Mouse (Mus musculus) T-helper 1 cell (primary cell): Measurements from ENCODE around the gene C530008M17Rik.
"Not testable (repeated sequence)": the region's sequence is repeated elsewhere in the genome, so short reads cannot be mapped to it uniquely, and the experiment has no call there.

Source experiments
- in situ Hi-C: fragments of 300-600 bp; cut with MboI, MseI; formaldehyde crosslinking; loops from one replicate; pipeline ENCODE4 v1.15.1; 2025; ENCODE audit warnings: high pct_unique_total_duplicates

Gene C530008M17Rik

GRCm38 (mm10) chr5:76887011-76887410 lies 230.7 kb downstream of the C530008M17Rik start:
- in situ Hi-C loops, result loop anchor here (10.0 kb wide), 1 partner anchor 328 kb away; the partner anchor contains the start of gene Spink2

- in situ Hi-C loops, result no loop called here
These were observed 236.3 kb downstream of the C530008M17Rik start for GRCm38 (mm10) chr5:76892608-76893007.

GRCm38 (mm10) chr5:76893084-76893483 lies 236.8 kb downstream of the C530008M17Rik start:
- in situ Hi-C loops, result no loop called here

GRCm38 (mm10) chr5:76902131-76902530 lies 245.8 kb downstream of the C530008M17Rik start:
- in situ Hi-C loops, result loop anchor here (10.0 kb wide), 1 partner anchor 53 kb away; the partner anchor contains the start of genes Paics and Ppat

GRCm38 (mm10) chr5:76904713-76905404 lies 248.5 kb downstream of the C530008M17Rik start:
- in situ Hi-C loops, result loop anchor here (10.0 kb wide), 1 partner anchor 50 kb away; the partner anchor contains the start of genes Paics and Ppat

GRCm38 (mm10) chr5:76905405-76906154 lies 249.3 kb downstream of the C530008M17Rik start, which contains the start of gene Aasdh:
Gene Aasdh, minus strand, starts transcription at chr5:76905514.
- in situ Hi-C loops, result loop anchor here (10.0 kb wide), 1 partner anchor 49 kb away; the partner anchor contains the start of genes Paics and Ppat

GRCm38 (mm10) chr5:76906155-76906499 lies 249.8 kb downstream of the C530008M17Rik start:
- in situ Hi-C loops, result loop anchor here (10.0 kb wide), 1 partner anchor 49 kb away; the partner anchor contains the start of genes Paics and Ppat

- in situ Hi-C loops, result no loop called here
These were observed 254.5 kb downstream of the C530008M17Rik start for GRCm38 (mm10) chr5:76910807-76911206.

GRCm38 (mm10) chr5:76912522-76912921 lies 256.2 kb downstream of the C530008M17Rik start:
- in situ Hi-C loops, result not testable (repeated sequence)

- in situ Hi-C loops, result loop anchor here (5.0 kb wide), 1 partner anchor 34 kb away; no protein-coding TSS in a partner anchor
These were observed 266.5 kb downstream of the C530008M17Rik start for GRCm38 (mm10) chr5:76922833-76923232.
